Mouse (Mus musculus) adrenal gland, postnatal 4 days (tissue): ENCODE data around the gene Ctbs. TPM values are rescaled to one million over a fixed set of nuclear protein-coding genes. Genes with fewer than 3 reads are reported as not detected.

Source experiments
- DNase-seq, 2 experiments: peaks; one replicate each; pipeline ENCODE4 v3.0.0; 2021 to 2022; ENCODE audit warnings: low spot score in 2 of 2, mixed read lengths in 2 of 2
- long read RNA-seq, 2 experiments: library from polyadenylated mRNA; stranded (forward); transcript quantifications; one replicate each; pipeline ENCODE4 v2.0.0; 2021
- total RNA-seq, 2 experiments: library from RNA; stranded (reverse); gene quantifications; 2 replicates each; pipeline ENCODE4 v1.2.3; 2021

The Ctbs gene
- 10 to 100 TPM; 16.9 to 21.7 TPM for total RNA-seq
- long read RNA-seq, experiment 1, transcript Ctbs-202 (7 exons, 2,892 nt): major isoform, 6 of 9 reads
- long read RNA-seq, experiment 1, partial matches to known transcripts: 1 of 9 reads
- long read RNA-seq, experiment 1, other reads (novel, unspliced or antisense): 2 of 9 reads
- long read RNA-seq, experiment 2, transcript Ctbs-202 (7 exons, 2,892 nt): major isoform, 11 of 13 reads
- long read RNA-seq, experiment 2, partial matches to known transcripts: 0 of 13 reads
- long read RNA-seq, experiment 2, other reads (novel, unspliced or antisense): 2 of 13 reads

- no peak for DNase-seq
These were observed at the start of gene Ctbs for GRCm38 (mm10) chr3:146449745-146450250. TSS of gene Ctbs (plus strand) at chr3:146449795.

- DNase-seq: no peak
These were observed 45.8 kb upstream of the Ctbs start for GRCm38 (mm10) chr3:146403770-146404169.

GRCm38 (mm10) chr3:146404311-146405201 lies 45.0 kb upstream of the Ctbs start, which contains the start of gene Ssx2ip:
TSS of gene Ssx2ip (plus strand) at chr3:146404642.
- DNase-seq: peak; percentile 98 to 100

- DNase-seq: no peak
These were observed 44.2 kb upstream of the Ctbs start for GRCm38 (mm10) chr3:146405213-146406006.

GRCm38 (mm10) chr3:146406007-146406341 lies 43.6 kb upstream of the Ctbs start:
- DNase-seq: no peak

- no peak for DNase-seq
These were observed 42.4 kb upstream of the Ctbs start for GRCm38 (mm10) chr3:146407086-146407721.

- DNase-seq: no peak
These were observed 39.5 kb upstream of the Ctbs start for GRCm38 (mm10) chr3:146410114-146410513.

- no peak for DNase-seq
These were observed 37.6 kb upstream of the Ctbs start for GRCm38 (mm10) chr3:146412008-146412407.

- DNase-seq: no peak
These were observed 37.1 kb upstream of the Ctbs start for GRCm38 (mm10) chr3:146412480-146412879.

- DNase-seq: no peak
These were observed 36.6 kb upstream of the Ctbs start for GRCm38 (mm10) chr3:146413016-146413415.

- no peak for DNase-seq
These were observed 35.6 kb upstream of the Ctbs start for GRCm38 (mm10) chr3:146413992-146414391.

GRCm38 (mm10) chr3:146414555-146414954 lies 35.0 kb upstream of the Ctbs start:
- no peak for DNase-seq

GRCm38 (mm10) chr3:146417873-146418272 lies 31.7 kb upstream of the Ctbs start:
- no peak for DNase-seq

- no peak for DNase-seq
These were observed 30.7 kb upstream of the Ctbs start for GRCm38 (mm10) chr3:146418901-146419300.

- DNase-seq: no peak
These were observed 30.1 kb upstream of the Ctbs start for GRCm38 (mm10) chr3:146419534-146419933.

- no peak for DNase-seq
These were observed 29.5 kb upstream of the Ctbs start for GRCm38 (mm10) chr3:146419992-146420537.

- DNase-seq: no peak
These were observed 27.8 kb upstream of the Ctbs start for GRCm38 (mm10) chr3:146421787-146422186.

- DNase-seq: no peak
These were observed 25.9 kb upstream of the Ctbs start for GRCm38 (mm10) chr3:146423710-146424109.

GRCm38 (mm10) chr3:146424306-146424900 lies 25.2 kb upstream of the Ctbs start:
- DNase-seq: no peak

- no peak for DNase-seq
These were observed 23.7 kb upstream of the Ctbs start for GRCm38 (mm10) chr3:146425902-146426301.
